Mouse (Mus musculus) ES-E14 (cell line): Measurements from ENCODE around the gene Cecr2. TPM values are rescaled to one million over a fixed set of nuclear protein-coding genes. Genes with fewer than 3 reads are reported as not detected.

ENCODE experiments used
- DNase-seq: peaks from one replicate; pipeline ENCODE4 v3.0.0-alpha.2; 2013; ENCODE audit warnings: low read depth, low spot score
- H3K27ac ChIP-seq: 2 replicates; pipeline ENCODE4 v1.5.1; 2012; ENCODE audit warnings: low read depth, mild to moderate bottlenecking, low read length, moderate library complexity, mixed read lengths; ENCODE audit not compliant: poor library complexity, insufficient read depth, severe bottlenecking
- H3K36me3 ChIP-seq: 2 replicates; pipeline ENCODE4 v1.6.1; 2012; ENCODE audit warnings: mild to moderate bottlenecking, low read length, moderate library complexity, mixed read lengths; ENCODE audit not compliant: control insufficient read depth, poor library complexity, insufficient read depth, severe bottlenecking
- H3K4me1 ChIP-seq, 2 experiments: fragments of 150-350 bp in 1 of 2; sonication (generic) in 1 of 2; 2 replicates each; pipeline ENCODE4 v1.6.1; 2012; ENCODE audit warnings: low read length in 2 of 2, mild to moderate bottlenecking in 1 of 2, mixed read lengths in 1 of 2; ENCODE audit not compliant: control insufficient read depth in 2 of 2, insufficient read depth in 2 of 2, poor library complexity in 1 of 2
- H3K4me3 ChIP-seq, 2 experiments: fragments of 150-350 bp in 1 of 2; sonication (generic) in 1 of 2; 2 replicates each; pipeline ENCODE4 v1.5.1; 2012; ENCODE audit warnings: low read length in 2 of 2, low read depth in 1 of 2, mild to moderate bottlenecking in 1 of 2, mixed read lengths in 1 of 2; ENCODE audit not compliant: insufficient read depth in 1 of 2, poor library complexity in 1 of 2, severe bottlenecking in 1 of 2
- H3K9ac ChIP-seq: 2 replicates; pipeline ENCODE4 v1.6.1; 2012; ENCODE audit warnings: low read depth, mild to moderate bottlenecking, low read length, mixed read lengths; ENCODE audit not compliant: poor library complexity, insufficient read depth, severe bottlenecking
- H3K9me3 ChIP-seq: fragments of 150-350 bp; sonication (generic); 2 replicates; pipeline ENCODE4 v1.6.1; 2012; ENCODE audit warnings: low read depth, mild to moderate bottlenecking, low read length; ENCODE audit not compliant: control insufficient read depth, insufficient read depth
- CHD2 ChIP-seq: IDR thresholded peaks from 2 replicates; pipeline ENCODE4 v1.6.1; 2014; ENCODE audit warnings: mild to moderate bottlenecking, low read depth, low read length, inconsistent platforms
- HCFC1 ChIP-seq: IDR thresholded peaks from 2 replicates; pipeline ENCODE4 v1.6.1; 2012; ENCODE audit warnings: low read length, inconsistent platforms, borderline replicate concordance; ENCODE audit not compliant: insufficient read depth
- MAFK ChIP-seq: IDR thresholded peaks from 2 replicates; pipeline ENCODE4 v1.6.1; 2014; ENCODE audit warnings: mild to moderate bottlenecking, low read depth, low read length, inconsistent platforms; ENCODE audit not compliant: insufficient read depth
- ZC3H11A ChIP-seq: IDR thresholded peaks from 2 replicates; pipeline ENCODE4 v1.6.1; 2012; ENCODE audit warnings: low read depth, mild to moderate bottlenecking, inconsistent platforms, low read length, borderline replicate concordance
- ZNF384 ChIP-seq: IDR thresholded peaks from 2 replicates; pipeline ENCODE4 v1.6.1; 2012; ENCODE audit warnings: low read depth, low read length, inconsistent platforms
- in situ Hi-C, 2 experiments: fragments of 600-800 bp; cut with MboI; formaldehyde crosslinking; loops; one replicate each; pipeline ENCODE4 v1.15.1; 2025; ENCODE audit warnings: low sequenced_read_pairs in 2 of 2, inconsistent platforms in 1 of 2; ENCODE audit not compliant: unreplicated experiment in 2 of 2
- total RNA-seq: library from RNA; depleted of rRNA; stranded (reverse); fragments of 300-350 nt; gene quantifications from 2 replicates; pipeline ENCODE4 v1.2.3, GENCODE M21; 2012

Cecr2 gene
- total RNA-seq, 1 experiment = 26.5 TPM

DNA sequence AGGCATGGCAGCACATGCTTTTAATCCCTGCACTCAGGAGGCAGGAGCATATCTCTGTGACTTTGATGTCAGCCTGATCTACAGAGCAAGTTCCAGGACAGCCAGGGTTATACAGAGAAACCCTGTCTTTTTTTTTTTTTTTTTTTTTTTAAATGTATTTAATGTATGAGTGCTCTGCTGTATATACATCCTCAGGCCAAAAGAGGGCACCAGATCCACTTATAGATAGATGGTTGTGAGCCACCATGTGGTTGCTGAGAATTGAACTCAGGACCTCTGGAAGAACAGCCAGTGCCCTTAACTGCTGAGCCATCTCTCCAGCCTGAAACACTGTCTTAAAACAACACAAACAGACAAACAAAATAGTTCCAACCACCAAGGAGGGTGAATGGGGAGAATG lies 122.7 kb downstream of the Cecr2 start:
- Histone ChIP-seq H3K9me3 (no peaks in the 10 kb centered on the region), H3K36me3 (peaks cover 13% of the 10 kb centered on the region; the same call in 1 of the 2 replicates), H3K4me1 (peaks cover 0 to 4% of the 10 kb centered on the region in 2 experiments; a peak in 1 of 4 replicates), H3K9ac (no peak overlapping the region), H3K4me3 (no peak overlapping the region), H3K27ac (peak overlapping the region; percentile 25; the same call in 1 of the 2 replicates)
- DNase-seq = peak; percentile 21
- TF ChIP-seq MAFK (no peak), CHD2 (no peak), ZC3H11A (no peak), HCFC1 (no peak), ZNF384 (peak; percentile 81)
- in situ Hi-C loops = loop anchor here in 1 of 2 experiments (10.0 kb wide), 1 partner anchor 254 kb away; the partner anchor contains the start of gene Hdhd5

DNA sequence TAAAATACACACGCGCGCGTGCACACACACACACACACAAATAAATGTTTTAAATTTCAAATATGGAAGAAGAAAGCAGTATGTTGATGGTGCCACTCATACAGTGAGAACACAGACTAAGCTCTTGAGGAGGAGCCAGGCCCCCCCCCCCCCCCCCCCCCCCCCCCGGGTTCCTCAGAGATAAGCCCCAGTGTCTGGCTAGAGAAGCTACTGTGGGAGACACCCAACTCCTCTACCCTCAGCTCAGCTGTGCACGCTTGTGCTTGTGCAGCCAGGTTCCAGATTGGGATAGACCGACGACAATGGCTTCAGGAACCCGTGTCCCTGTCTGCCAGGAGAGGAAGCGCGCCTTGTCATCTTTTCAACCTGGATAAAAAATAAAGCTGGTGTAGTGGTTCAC lies 124.0 kb downstream of the Cecr2 start:
- H3K4me3 ChIP-seq = no peak overlapping the region
- in situ Hi-C loops = no loop called here
- TF ChIP-seq HCFC1 = no peak
- TF ChIP-seq ZNF384 = no peak
- TF ChIP-seq ZC3H11A = no peak
- no peak for TF ChIP-seq CHD2
- no peak for TF ChIP-seq MAFK
- no peak overlapping the region for H3K9ac ChIP-seq
- no peak for DNase-seq
- H3K27ac ChIP-seq = no peak overlapping the region
- peaks cover 22% of the 10 kb centered on the region for H3K36me3 ChIP-seq
- H3K4me1 ChIP-seq = peaks cover 0 to 4% of the 10 kb centered on the region in 2 experiments; a peak in 1 of 4 replicates
- no peaks in the 10 kb centered on the region for H3K9me3 ChIP-seq

DNA sequence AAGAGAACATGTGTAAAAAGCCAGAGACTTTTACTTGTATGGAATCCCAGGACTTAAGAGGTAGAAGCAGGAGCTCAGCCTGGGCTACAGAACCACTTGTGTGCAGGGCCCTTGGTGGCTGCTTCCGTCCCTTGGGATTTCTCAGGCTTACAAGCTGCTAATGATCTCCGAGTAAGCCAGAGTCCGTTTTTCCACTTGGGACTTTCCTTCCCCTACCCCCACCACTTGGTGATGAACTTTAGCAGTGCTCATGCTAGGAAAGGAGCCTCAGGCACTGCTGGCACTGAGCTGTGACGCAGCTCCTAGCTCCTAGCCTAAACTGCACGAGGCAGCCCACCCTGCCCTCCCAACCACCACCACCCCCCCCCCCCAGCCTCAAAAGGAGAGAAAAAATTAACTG lies 124.5 kb downstream of the Cecr2 start:
- Histone ChIP-seq H3K4me1 (peaks cover 0 to 4% of the 10 kb centered on the region in 2 experiments; a peak in 1 of 4 replicates), H3K4me3 (no peak overlapping the region), H3K27ac (no peak overlapping the region), H3K36me3 (peaks cover 27% of the 10 kb centered on the region), H3K9me3 (no peaks in the 10 kb centered on the region), H3K9ac (no peak overlapping the region)
- TF ChIP-seq ZC3H11A (no peak), MAFK (no peak)
- DNase-seq = no peak
- in situ Hi-C loops = no loop called here

DNA sequence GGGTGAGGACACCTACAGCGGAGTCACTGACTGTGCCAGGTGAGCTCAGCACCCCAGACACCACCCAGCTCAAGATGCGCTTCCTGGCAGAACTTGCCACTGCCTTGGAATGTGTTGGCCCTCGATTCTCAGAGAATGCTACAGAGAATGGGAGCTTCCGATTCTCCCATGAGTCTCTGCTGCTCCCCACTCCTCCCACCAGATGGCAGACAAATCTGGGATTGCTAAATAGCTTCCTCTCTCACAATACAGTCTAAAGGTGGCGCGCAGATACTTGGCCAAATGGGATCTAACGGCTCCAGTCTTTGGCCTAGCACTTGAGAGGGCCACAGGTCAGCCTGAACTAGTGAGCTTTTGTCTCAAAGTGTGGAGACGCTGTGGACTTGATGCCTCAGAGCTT lies 126.8 kb downstream of the Cecr2 start:
- no peak overlapping the region for H3K9ac ChIP-seq
- no peak overlapping the region for H3K27ac ChIP-seq
- no peak overlapping the region for H3K4me3 ChIP-seq
- in situ Hi-C loops = no loop called here
- H3K9me3 ChIP-seq = no peaks in the 10 kb centered on the region
- DNase-seq = no peak
- H3K4me1 ChIP-seq = peaks cover 0 to 2% of the 10 kb centered on the region in 2 experiments; a peak in 1 of 4 replicates
- no peak for TF ChIP-seq MAFK
- TF ChIP-seq ZC3H11A = no peak
- TF ChIP-seq ZNF384 = no peak
- no peak for TF ChIP-seq CHD2
- no peak for TF ChIP-seq HCFC1
- peaks cover 44% of the 10 kb centered on the region for H3K36me3 ChIP-seq

DNA sequence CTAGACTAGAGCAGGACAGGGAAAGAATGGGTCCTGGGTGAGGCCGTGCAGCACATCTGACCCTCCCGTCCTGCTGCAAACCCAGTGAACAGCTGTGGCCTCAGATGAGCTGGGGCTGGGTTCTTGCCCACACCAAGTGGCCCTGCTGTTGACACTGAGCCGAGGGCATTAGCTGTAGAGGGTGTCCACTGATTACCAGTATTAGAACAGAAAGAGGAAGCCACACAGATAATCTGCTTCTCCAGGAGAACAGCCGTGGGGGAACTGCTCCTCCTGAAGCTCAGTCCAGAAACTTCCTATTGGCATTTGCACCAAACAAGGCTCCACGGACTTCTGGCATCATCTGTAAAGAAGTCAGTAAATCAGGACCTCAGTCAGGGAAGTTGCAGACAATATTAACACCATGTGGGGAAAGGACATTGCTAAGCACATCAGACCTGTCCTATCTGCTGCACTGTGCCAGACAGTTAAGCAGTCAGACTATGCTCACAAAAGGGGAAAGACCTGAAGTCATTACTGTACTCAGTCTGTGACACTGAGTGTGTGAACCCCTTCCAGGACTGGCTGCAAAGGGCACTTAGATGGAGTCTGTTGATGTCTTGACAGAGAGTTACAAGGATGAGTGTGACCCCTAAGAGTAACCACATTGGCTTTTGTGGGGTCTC lies 129.4 kb downstream of the Cecr2 start:
- H3K36me3 ChIP-seq = peaks cover 64% of the 10 kb centered on the region
- H3K4me3 ChIP-seq = no peak overlapping the region
- in situ Hi-C loops = no loop called here

More for the DNA sequence above, 129.4 kb downstream of the Cecr2 start:
- no peak for DNase-seq
- H3K9ac ChIP-seq = no peak overlapping the region
- no peaks in the 10 kb centered on the region for H3K4me1 ChIP-seq
- H3K27ac ChIP-seq = no peak overlapping the region
- H3K9me3 ChIP-seq = no peaks in the 10 kb centered on the region
- TF ChIP-seq HCFC1 (no peak), ZC3H11A (no peak), CHD2 (no peak), ZNF384 (no peak)
